Mouse (Mus musculus) c-Kit-positive CD71-positive TER-119-negative erythroid progenitor cells, embryonic 14.5 days (primary cell): ENCODE results near the gene Adam22.

Source experiments
- DNase-seq: peaks from one replicate; pipeline ENCODE4 v3.0.0-alpha.2; 2013; ENCODE audit warnings: low read depth

Gene Adam22

GRCm38 (mm10) chr5:8164773-8165172 is 203.2 kb downstream of the Adam22 start:
- DNase-seq = no peak

GRCm38 (mm10) chr5:8151645-8152044 is 216.3 kb downstream of the Adam22 start:
- DNase-seq = no peak

GRCm38 (mm10) chr5:8146146-8146545 is 221.8 kb downstream of the Adam22 start:
- DNase-seq = no peak

GRCm38 (mm10) chr5:8145473-8145872 is 222.5 kb downstream of the Adam22 start:
- DNase-seq = no peak

- no peak for DNase-seq
Measured at GRCm38 (mm10) chr5:8132546-8132945, 235.4 kb downstream of the Adam22 start.

- no peak for DNase-seq
Measured at GRCm38 (mm10) chr5:8131918-8132317, 236.0 kb downstream of the Adam22 start.

- DNase-seq = no peak
Measured at GRCm38 (mm10) chr5:8129750-8130149, 238.2 kb downstream of the Adam22 start.

GRCm38 (mm10) chr5:8120926-8121325 is 247.0 kb downstream of the Adam22 start:
- no peak for DNase-seq

GRCm38 (mm10) chr5:8120087-8120486 is 247.9 kb downstream of the Adam22 start:
- no peak for DNase-seq

- no peak for DNase-seq
Measured at GRCm38 (mm10) chr5:8116561-8117168, 251.3 kb downstream of the Adam22 start.

GRCm38 (mm10) chr5:8112246-8112645 is 255.7 kb downstream of the Adam22 start:
- no peak for DNase-seq

GRCm38 (mm10) chr5:8111691-8112090 is 256.3 kb downstream of the Adam22 start:
- DNase-seq = no peak

GRCm38 (mm10) chr5:8095689-8096088 is 272.3 kb downstream of the Adam22 start:
- no peak for DNase-seq

- DNase-seq = no peak
Measured at GRCm38 (mm10) chr5:8094921-8095320, 273.0 kb downstream of the Adam22 start.

GRCm38 (mm10) chr5:8088147-8088546 is 279.8 kb downstream of the Adam22 start:
- no peak for DNase-seq

- DNase-seq = no peak
Measured at GRCm38 (mm10) chr5:8085661-8086060, 282.3 kb downstream of the Adam22 start.

GRCm38 (mm10) chr5:8082800-8083509 is 285.0 kb downstream of the Adam22 start:
- no peak for DNase-seq

GRCm38 (mm10) chr5:8077481-8077880 is 290.5 kb downstream of the Adam22 start:
- DNase-seq = no peak

- DNase-seq = no peak
Measured at GRCm38 (mm10) chr5:8073901-8074561, 293.9 kb downstream of the Adam22 start.

GRCm38 (mm10) chr5:8073406-8073805 is 294.6 kb downstream of the Adam22 start:
- no peak for DNase-seq

GRCm38 (mm10) chr5:8063207-8063606 is 304.8 kb downstream of the Adam22 start:
- peak; percentile 46 for DNase-seq

- DNase-seq = no peak
Measured at GRCm38 (mm10) chr5:8062469-8062868, 305.5 kb downstream of the Adam22 start.

- no peak for DNase-seq
Measured at GRCm38 (mm10) chr5:8058056-8058455, 309.9 kb downstream of the Adam22 start.

GRCm38 (mm10) chr5:8057018-8057323 is 311.0 kb downstream of the Adam22 start:
- DNase-seq = no peak
